Comparison of ENCODE assay signal across 9 mouse cellular contexts in the genomic region with DNA sequence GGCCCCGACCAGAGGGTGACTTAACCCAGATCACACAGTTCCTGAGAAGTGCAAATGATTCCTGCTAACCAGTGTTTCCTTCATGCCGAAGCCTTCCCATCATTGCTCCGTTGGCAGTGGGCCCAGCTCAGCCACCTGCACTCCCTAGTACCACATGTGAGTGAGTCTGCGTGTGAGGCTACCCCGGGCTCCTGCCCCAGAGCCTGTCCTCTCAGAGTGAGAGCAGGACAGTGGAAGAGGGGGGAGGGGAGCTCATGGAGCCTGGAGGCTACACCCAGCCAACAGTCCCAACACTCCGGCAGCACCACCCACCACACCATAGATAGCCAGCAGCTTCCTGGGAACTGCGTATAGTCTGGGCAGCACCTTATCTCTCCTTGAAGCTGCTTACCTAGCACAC. TPM values are rescaled to one million over a fixed set of nuclear protein-coding genes. Genes with fewer than 3 reads are reported as not detected.
A peak's percentile ranks its signal among the peaks of the same experiment; 100 is the strongest.
DNase-seq lines count a peak whose midpoint lies in the region; ATAC-seq and TF ChIP-seq lines count a peak whose summit lies in the region.
"Had no signal": no experiment of that assay in that cellular context is flagged by ENCODE, and none has a peak within 500 bp of the region (broad histone marks: within the 10 kb centered on the region; RNA-seq: fewer than 3 reads in every experiment).

No protein-coding gene starts in this region.

- H3K27ac ChIP-seq in layer of hippocampus, adult 2 months, result no peak overlapping the region
- no peak overlapping the region for H3K27ac ChIP-seq in limb, embryonic 15.5 days

- H3K27me3 ChIP-seq in limb, embryonic 15.5 days, result no peaks in the 10 kb centered on the region

- no peak overlapping the region for H3K4me2 ChIP-seq in limb, embryonic 15.5 days

- H3K9me3 ChIP-seq in limb, embryonic 15.5 days, result no peaks in the 10 kb centered on the region

- H3K36me3 ChIP-seq in limb, embryonic 15.5 days, result no peaks in the 10 kb centered on the region

- DNase-seq in layer of hippocampus, adult 2 months (ENCODE audit: low spot score in 2 of 2), result peak; percentile 28 to 52
- DNase-seq in layer of hippocampus, adult 9-10 months (ENCODE audit: low spot score), result no peak
- DNase-seq in cerebellum, adult 11 months, result peak; percentile 74
- peak; percentile 79 to 85 for DNase-seq in cerebellum, postnatal 36 days
- no peak for DNase-seq in embryo, embryonic 10.5 days (ENCODE audit: low spot score)

- WGBS in limb, embryonic 15.5 days, result 24% methylated on average over 7 of the region's 7 CpGs

- peak; percentile 48; the same call in 1 of the 2 replicates for ATAC-seq in limb, embryonic 15.5 days (ENCODE audit: insufficient number of reproducible peaks, low FRiP score, low TSS enrichment, low read depth)
- no peak for ATAC-seq in CD4-positive, CD25-positive, alpha-beta regulatory T cell, adult 4 months

- no peak for TF ChIP-seq CTCF in layer of hippocampus, adult 2 months (conservative IDR thresholded peaks at IDR 0.05)

- no peak overlapping the region for H3K9ac ChIP-seq in limb, embryonic 15.5 days

- H3K4me1 ChIP-seq in limb, embryonic 15.5 days, result peaks cover 20% of the 10 kb centered on the region

- H3K4me3 ChIP-seq in layer of hippocampus, adult 2 months, result no peak overlapping the region
- H3K4me3 ChIP-seq in limb, embryonic 15.5 days, result no peak overlapping the region

RNA-seq across cellular contexts. Expression of a gene that starts 35.5 kb away (rescaled TPM):
- total RNA-seq in layer of hippocampus, adult 2 months (2021), result under 1 TPM; 0.59 to 0.97 TPM
- 17.4 and 17.5 TPM in 2 replicates for polyA plus RNA-seq in limb, embryonic 15.5 days (2015; fragmentation: Nextera tagmentation; extraction: Ambion mirVana)
- polyA plus RNA-seq in CD4-positive, CD25-positive, alpha-beta regulatory T cell, adult 4 months (2017; shearing (Covaris generic)), result 1 to 10 TPM; 2.5 to 3.9 TPM

RNA-seq across cellular contexts. Expression of a gene that starts 38.6 kb away (rescaled TPM):
- total RNA-seq in layer of hippocampus, adult 2 months (2021), result not detected
- polyA plus RNA-seq in limb, embryonic 15.5 days (2015; fragmentation: Nextera tagmentation; extraction: Ambion mirVana), result not detected in 2 replicates
- 1 to 10 TPM; 2.4 to 3.7 TPM for polyA plus RNA-seq in CD4-positive, CD25-positive, alpha-beta regulatory T cell, adult 4 months (2017; shearing (Covaris generic))
- total RNA-seq: neutrophil, adult 5-6 weeks had no signal
- polyA plus RNA-seq: limb, embryonic 11.5 days had no signal

RNA-seq across cellular contexts. Expression of a gene that starts 40.9 kb away (rescaled TPM):
- not detected for total RNA-seq in layer of hippocampus, adult 2 months (2021)
- polyA plus RNA-seq in limb, embryonic 15.5 days (2015; fragmentation: Nextera tagmentation; extraction: Ambion mirVana), result not detected in 2 replicates
- polyA plus RNA-seq in CD4-positive, CD25-positive, alpha-beta regulatory T cell, adult 4 months (2017; shearing (Covaris generic)), result not detected
- total RNA-seq: neutrophil, adult 5-6 weeks had no signal
- polyA plus RNA-seq: limb, embryonic 11.5 days had no signal

RNA-seq across cellular contexts. Expression of a gene that starts 46.1 kb away (rescaled TPM):
- not detected for total RNA-seq in layer of hippocampus, adult 2 months (2021)
- polyA plus RNA-seq in limb, embryonic 15.5 days (2015; fragmentation: Nextera tagmentation; extraction: Ambion mirVana), result not detected in 2 replicates
- polyA plus RNA-seq in CD4-positive, CD25-positive, alpha-beta regulatory T cell, adult 4 months (2017; shearing (Covaris generic)), result not detected
- total RNA-seq: neutrophil, adult 5-6 weeks had no signal
- polyA plus RNA-seq: limb, embryonic 11.5 days had no signal

RNA-seq across cellular contexts. Expression of a gene that starts 55.8 kb away (rescaled TPM):
- not detected for total RNA-seq in layer of hippocampus, adult 2 months (2021)
- 0.50 TPM in 1 of 2 replicates, not detected in the other for polyA plus RNA-seq in limb, embryonic 15.5 days (2015; fragmentation: Nextera tagmentation; extraction: Ambion mirVana)
- polyA plus RNA-seq in CD4-positive, CD25-positive, alpha-beta regulatory T cell, adult 4 months (2017; shearing (Covaris generic)), result under 1 TPM in 1 of 2 experiments, not detected in 1; 0.75 TPM
- total RNA-seq: neutrophil, adult 5-6 weeks had no signal
- polyA plus RNA-seq: limb, embryonic 11.5 days had no signal

Comparison
In these comparisons a context has a peak if more than half of its experiments do, and no peak if none do; other contexts are left out.
1. DNase-seq: peak in layer of hippocampus, adult 2 months (2 of 2), cerebellum, adult 11 months (single experiment) and cerebellum, postnatal 36 days (2 of 2); none in layer of hippocampus, adult 9-10 months (single experiment) and embryo, embryonic 10.5 days (single experiment).